Mouse (Mus musculus) monocyte, adult 5-6 weeks (primary cell): ENCODE data around the gene Gm10282. TPM values are rescaled to one million over a fixed set of nuclear protein-coding genes. Genes with fewer than 3 reads are reported as not detected.
A peak's percentile ranks its signal among the peaks of the same experiment; 100 is the strongest.

Experiments
- ATAC-seq: fragments of 153-309, 156-312 bp; replicated peaks from 2 replicates; pipeline ENCODE4 v1.8.0; 2017; ENCODE audit warnings: mild to moderate bottlenecking; ENCODE audit not compliant: low TSS enrichment, insufficient number of reproducible peaks, severe bottlenecking, poor library complexity, low FRiP score
- total RNA-seq: library from RNA; stranded (forward); fragments of 200-1000, 200-491, 200-594 nt; gene quantifications from 3 replicates; pipeline ENCODE4 v1.2.3, GENCODE M21; 2017

The Gm10282 gene
- total RNA-seq, 1 experiment from 2014 or later = 3.1 TPM

DNA sequence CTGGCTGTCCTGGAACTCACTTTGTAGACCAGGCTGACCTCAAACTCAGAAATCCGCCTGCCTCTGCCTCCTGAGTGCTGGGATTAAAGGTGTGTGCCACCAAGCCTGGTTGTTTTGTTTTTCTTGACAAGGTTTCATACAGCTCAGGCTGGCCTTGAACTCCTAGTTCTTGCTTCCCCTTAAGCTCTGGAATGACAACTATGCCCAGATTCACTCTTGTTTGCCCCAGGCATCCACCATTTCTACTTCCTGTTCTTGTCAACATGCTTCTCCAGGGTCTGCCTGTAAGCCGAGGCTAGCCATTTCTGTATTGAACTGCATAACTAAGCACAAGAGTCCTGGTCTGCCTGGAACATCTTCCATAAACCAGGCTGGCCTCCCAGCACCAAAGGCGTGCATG lies 24.1 kb upstream of the Gm10282 start:
- ATAC-seq = no peak

GRCm38 (mm10) chr8:72324708-72325107 lies 19.6 kb upstream of the Gm10282 start:
- no peak for ATAC-seq

DNA sequence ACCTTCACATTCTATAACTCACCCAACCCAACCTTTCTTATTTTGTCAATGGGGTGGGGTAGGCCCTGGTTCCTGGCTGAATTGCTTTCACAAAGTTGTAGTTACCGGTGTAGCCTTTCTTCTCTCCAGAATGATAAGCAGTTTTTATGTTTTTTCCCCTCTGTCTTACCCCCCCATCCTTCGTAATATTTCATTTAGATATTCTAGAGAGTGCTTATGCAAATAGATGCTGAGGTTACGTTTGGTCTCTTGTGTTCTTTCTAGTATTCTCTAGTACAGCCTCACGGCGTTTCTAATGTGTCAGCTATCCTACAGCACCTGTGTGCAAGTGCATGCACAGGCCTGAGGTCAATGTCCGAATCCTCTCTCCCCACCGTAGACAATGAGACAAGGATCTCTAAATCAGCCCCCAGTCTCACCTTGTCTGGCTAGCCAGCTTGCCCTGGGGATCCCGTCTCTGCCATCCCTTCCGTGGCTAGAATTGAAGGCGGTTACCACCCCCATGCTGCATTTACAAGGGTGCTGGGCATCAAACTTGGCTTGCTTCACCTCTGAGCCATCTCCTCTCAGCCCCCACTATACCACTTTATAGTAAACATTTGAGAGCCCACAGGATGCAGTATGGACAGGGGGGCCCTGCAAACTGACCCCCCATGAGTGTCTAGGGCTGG lies 19.1 kb upstream of the Gm10282 start:
- ATAC-seq = no peak

DNA sequence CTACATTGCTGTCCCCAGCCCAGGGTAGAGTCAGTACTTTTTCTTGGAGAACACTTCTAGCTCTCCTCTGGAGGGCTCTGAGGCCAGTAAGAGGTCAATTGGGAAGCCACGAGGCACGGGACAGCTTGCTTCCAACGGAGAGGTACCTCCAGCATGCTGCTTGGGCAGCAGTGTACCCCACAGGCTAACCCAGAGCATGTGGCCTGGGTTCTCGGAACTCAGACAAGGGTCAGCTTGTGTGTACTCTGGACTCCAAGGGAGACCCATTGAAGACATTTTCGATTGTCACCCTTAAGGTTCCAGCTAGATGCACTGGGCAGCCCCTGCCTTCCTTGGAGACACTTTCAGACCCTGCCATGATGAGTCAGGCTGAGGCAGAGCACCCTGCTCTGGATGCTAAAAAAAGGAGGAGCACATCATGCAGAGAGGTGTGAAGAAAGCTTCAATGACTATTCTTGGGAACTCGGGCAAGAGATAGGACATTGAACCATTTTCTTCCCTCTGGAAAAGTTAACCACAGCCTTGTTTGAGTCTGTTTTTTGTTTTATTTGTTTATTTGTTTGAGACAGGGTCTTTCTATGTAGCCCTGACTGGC lies 18.2 kb upstream of the Gm10282 start:
- ATAC-seq = no peak

GRCm38 (mm10) chr8:72322471-72322889 lies 17.4 kb upstream of the Gm10282 start:
- peak; percentile 43 for ATAC-seq

DNA sequence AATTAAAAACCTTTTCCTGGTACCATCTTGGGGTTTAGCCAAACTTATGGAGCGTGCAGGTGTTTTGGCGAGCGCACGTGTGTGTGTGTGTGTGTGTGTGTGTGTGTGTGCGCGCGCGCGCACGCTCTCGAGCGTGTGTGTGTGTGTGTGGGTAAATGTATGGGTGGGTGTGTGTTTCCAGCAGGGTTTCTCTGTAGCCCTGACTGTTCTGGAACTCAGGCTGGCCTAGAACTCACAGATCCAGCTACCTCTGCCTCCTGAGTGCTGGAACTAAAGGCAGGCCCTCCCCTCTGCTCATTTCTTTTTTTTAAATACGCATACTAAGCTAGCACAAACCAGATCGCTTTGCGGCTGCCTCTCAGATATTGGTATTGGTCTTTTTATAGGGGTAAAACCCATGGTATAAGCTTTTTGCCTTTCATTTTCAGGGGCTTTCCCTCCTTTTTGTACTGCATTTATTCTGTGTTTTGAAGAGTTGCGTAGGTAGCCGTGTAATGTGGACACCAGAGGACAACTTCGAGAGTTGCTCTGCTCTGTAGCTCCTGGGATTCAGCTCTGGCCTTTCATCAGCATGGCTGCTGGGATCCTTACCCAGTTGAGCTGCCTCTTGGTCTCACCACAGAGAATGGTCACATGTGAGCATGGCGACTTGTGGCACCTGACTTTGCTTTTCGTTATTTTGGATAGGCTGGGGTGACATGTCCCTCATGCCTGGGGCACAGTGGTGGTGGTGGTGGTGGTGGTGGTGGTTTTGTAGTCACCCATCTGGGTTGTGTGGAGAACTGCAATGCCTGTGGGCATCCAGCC lies 16.8 kb upstream of the Gm10282 start:
- ATAC-seq = no peak; the same call in 1 of the 2 replicates

GRCm38 (mm10) chr8:72320803-72321583 lies 15.9 kb upstream of the Gm10282 start:
- no peak for ATAC-seq

DNA sequence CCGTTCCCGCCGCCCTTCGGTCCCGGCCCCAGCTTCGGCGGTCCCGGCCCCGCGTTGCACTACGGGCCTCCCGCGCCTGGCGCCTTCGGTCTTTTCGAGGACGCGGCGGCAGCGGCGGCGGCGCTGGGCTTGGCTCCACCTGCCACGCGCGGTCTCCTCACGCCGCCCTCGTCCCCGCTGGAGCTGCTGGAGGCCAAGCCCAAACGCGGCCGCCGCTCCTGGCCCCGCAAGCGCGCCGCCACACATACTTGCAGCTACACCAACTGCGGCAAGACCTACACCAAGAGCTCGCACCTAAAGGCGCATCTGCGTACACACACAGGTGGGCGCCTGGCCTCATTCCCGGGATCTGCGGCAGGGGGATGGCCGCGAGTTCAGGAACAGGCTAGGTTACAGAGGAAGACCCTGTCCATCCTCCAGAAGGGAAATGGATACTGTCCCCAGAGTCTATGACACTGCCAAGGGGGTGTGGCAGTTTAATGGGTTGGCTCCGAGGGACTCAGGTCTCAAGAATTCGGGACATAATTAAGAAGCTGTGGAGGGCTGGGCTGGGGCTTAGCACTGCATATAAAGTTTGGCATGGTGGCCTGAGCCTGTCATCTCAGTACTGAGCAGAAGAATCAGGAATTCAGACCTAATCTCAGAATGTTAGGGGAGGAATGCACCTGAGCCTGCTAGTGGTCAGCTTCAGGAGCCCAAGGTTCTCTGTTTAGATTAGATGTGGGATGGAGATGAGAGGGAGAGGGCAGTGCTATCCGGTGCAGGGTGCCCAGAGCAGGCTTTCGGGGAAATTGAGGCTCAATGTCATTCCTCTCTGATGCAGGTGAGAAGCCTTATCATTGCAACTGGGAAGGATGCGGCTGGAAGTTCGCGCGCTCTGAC lies 15.1 kb upstream of the Gm10282 start:
- no peak for ATAC-seq

- no peak for ATAC-seq
Measured at GRCm38 (mm10) chr8:72319397-72319796, 14.3 kb upstream of the Gm10282 start.

DNA sequence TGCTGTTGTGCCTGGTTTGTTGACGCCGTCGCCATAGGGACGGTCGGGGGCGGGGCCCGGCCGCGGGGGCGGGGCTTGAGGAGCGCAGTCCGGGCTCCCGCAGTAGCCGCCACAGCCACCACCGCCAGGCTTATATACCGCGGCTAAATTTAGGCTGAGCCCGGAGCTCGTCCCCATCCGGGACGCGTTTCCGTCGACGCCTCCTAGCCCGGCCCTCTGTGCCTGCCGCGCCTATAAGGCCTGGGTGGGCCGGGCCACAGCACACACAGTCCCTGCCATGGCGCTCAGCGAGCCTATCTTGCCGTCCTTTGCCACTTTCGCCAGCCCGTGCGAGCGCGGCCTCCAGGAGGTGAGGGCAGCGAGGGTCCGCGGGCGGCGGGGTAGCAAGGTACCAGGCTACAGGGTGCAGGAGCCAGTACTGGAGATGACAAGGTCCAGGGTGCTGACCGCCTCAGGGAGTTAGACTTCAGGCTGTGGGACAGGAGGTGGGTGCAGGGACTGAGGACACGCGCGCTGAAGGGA lies 13.8 kb upstream of the Gm10282 start, which contains the start of gene Klf2:
Gene Klf2 (plus strand): TSS at position 233 of the 522 bp plus-strand sequence.
- ATAC-seq = peak; percentile 55

DNA sequence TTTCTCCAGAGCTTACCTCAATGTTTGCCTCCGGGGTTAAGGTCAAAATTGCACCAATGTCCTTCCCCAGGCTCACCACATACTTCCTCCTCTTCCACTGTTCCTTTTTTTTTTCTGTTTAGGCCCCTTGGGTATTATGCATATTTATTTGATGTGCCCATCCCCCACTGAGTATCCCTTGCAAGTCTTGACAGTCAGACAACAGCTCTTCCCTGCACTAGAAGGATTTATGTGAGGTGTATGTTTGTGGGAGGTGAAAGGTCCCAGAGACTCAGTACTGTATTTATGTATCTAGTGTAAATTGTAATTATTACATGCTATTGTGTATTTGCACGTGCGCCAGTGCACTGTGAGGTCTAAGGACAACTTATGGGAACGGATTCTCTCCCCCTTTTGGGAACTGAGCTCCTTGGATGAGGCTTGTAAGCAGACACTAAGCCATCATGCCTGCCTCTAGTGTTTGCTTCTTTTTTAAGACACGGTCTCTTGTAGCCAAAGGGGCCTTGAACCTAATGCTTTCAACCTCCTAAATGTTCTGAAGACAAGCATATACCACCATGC lies 12.8 kb upstream of the Gm10282 start:
- peak; percentile 48 for ATAC-seq

- ATAC-seq = no peak
Measured at GRCm38 (mm10) chr8:72316053-72316695, 11.1 kb upstream of the Gm10282 start.

GRCm38 (mm10) chr8:72312926-72313518 lies 8.0 kb upstream of the Gm10282 start:
- ATAC-seq = no peak

- no peak for ATAC-seq
Measured at GRCm38 (mm10) chr8:72310849-72311506, 5.9 kb upstream of the Gm10282 start.

GRCm38 (mm10) chr8:72308276-72308675 lies 3.2 kb upstream of the Gm10282 start:
- ATAC-seq = no peak

DNA sequence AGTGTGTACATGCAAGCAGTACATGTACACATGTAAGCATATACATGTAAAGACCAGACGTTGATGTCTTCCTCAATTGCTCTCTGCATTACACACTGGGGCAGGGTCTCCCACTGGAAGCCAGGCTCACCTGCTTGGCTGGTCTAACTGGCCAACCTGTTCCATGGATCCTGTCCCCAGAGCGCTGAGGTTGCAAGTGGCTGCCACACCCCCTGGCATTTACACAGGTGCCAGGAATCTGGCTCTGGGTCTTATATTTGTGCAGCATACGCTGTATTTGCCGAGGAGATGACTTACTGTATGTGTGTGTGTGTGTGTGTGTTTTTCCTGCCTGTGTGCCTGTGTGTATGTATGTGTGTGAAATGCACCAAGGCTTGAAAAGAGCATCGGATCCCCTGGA lies 1.9 kb upstream of the Gm10282 start:
- ATAC-seq = no peak
